ENCODE assay signal across 22 mouse cellular contexts in the genomic region with DNA sequence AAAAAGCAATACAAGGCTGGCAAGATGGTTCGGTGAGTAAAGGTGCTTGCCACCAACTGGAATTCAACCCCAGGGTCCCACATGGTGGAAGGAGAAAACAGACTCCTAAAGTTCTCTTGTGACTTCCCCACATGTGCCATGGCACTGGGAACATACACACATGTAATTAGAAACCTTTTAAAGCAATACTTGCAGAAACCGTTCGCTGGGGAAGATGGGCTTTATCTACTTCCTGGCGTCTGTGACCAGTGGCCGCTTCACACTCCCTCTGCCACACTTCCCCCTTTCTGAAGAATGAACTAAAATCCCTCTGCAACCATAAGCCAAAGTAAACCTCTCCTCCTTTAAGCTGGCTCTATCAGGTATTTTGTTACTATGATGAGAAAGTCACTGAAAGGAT.
DNase-seq lines count a peak whose midpoint lies in the region; TF ChIP-seq lines count a peak whose summit lies in the region.
"Had no signal": no experiment of that assay in that cellular context is flagged by ENCODE, and none has a peak within 500 bp of the region (broad histone marks: within the 10 kb centered on the region; RNA-seq: fewer than 3 reads in every experiment).

No protein-coding gene starts in this region.

- H3K9ac ChIP-seq in MEL (ENCODE audit: control insufficient read depth, low read depth, low read length, poor library complexity, severe bottlenecking), result no peak overlapping the region

- H3K4me1 ChIP-seq in MEL (ENCODE audit: control insufficient read depth in 1 of 2, insufficient read depth in 2 of 2, low read length in 2 of 2), result peaks cover 0 to 2% of the 10 kb centered on the region in 2 experiments; a peak in 1 of 4 replicates

- no peaks in the 10 kb centered on the region for H3K9me3 ChIP-seq in MEL (replicated peaks; ENCODE audit: insufficient read depth, low read length)
- H3K9me3 ChIP-seq: G1E had no signal

- TF ChIP-seq POLR2A in MEL (IDR thresholded peaks at IDR 0.05; ENCODE audit: control insufficient read depth in 1 of 2, insufficient read depth in 1 of 2, low read depth in 1 of 2, low read length in 2 of 2, poor library complexity in 1 of 2), result no peak

- no peak for TF ChIP-seq RAD21 in MEL (IDR thresholded peaks at IDR 0.05; ENCODE audit: low read depth, low read length)

- DNase-seq in 416B (ENCODE audit: low read depth) (peak; percentile 33), MEL (ENCODE audit: low read depth, low spot score) (peak; percentile 72), MEL-GATA-1-ER (ENCODE audit: extremely low read depth, low read depth) (peak; percentile 76), adipocyte (ENCODE audit: low spot score) (no peak)
- DNase-seq in kidney, adult 8-10 months, result no peak
- no peak for DNase-seq in B cell, adult 2 months
- DNase-seq: adrenal gland, adult 2 months; adrenal gland, adult 8-10 months; adrenal gland, postnatal 10 days; adrenal gland, postnatal 14 days; adrenal gland, postnatal 25 days; adrenal gland, postnatal 36 days; cerebellum, adult 11 months; cerebellum, adult 11-12 months; cerebellum, adult 18-20 months; cerebellum, adult 2 months; cerebellum, adult 8-10 months; cerebellum, adult 9-10 months; cerebellum, adult 9-11 months; cerebellum, postnatal 10 days had no signal

- H3K4me3 ChIP-seq in MEL (ENCODE audit: control insufficient read depth in 1 of 2, insufficient read depth in 1 of 2, low read depth in 2 of 2, low read length in 2 of 2), result no peak overlapping the region

- peak overlapping the region; percentile 64 for H3K27ac ChIP-seq in MEL (ENCODE audit: control insufficient read depth, low read depth, low read length)

- H3K27me3 ChIP-seq in MEL (ENCODE audit: control insufficient read depth in 1 of 2, insufficient read depth in 2 of 2, low read length in 2 of 2), result no peaks in the 10 kb centered on the region
- H3K27me3 ChIP-seq: CH12.LX had no signal

- TF ChIP-seq CTCF in MEL (IDR thresholded peaks at IDR 0.05 in 2 of 3, conservative IDR thresholded peaks at IDR 0.05 in 1 of 3; ENCODE audit: control insufficient read depth in 1 of 3, insufficient read depth in 1 of 3, low read depth in 2 of 3, low read length in 3 of 3, poor library complexity in 1 of 3, severe bottlenecking in 1 of 3), result no peak

- peak; percentile 48 to 59 for TF ChIP-seq EP300 in MEL (IDR thresholded peaks at IDR 0.05; ENCODE audit: low read depth in 1 of 2, low read length in 2 of 2)

- peaks cover 3 to 6% of the 10 kb centered on the region in 2 experiments for H3K36me3 ChIP-seq in MEL (ENCODE audit: control insufficient read depth in 1 of 2, insufficient read depth in 2 of 2, low read length in 2 of 2)

- H3K79me2 ChIP-seq in MEL (ENCODE audit: control insufficient read depth, insufficient read depth, low read length, poor library complexity), result no peaks in the 10 kb centered on the region

TF ChIP-seq in MEL, 35 proteins besides CTCF, POLR2A, EP300 and RAD21:
- no peak for TF ChIP-seq BHLHE40 (IDR thresholded peaks at IDR 0.05; ENCODE audit: borderline replicate concordance, low read depth, low read length)
- TF ChIP-seq GABPA (IDR thresholded peaks at IDR 0.05; ENCODE audit: low read depth, low read length), result no peak
- TF ChIP-seq JUND (IDR thresholded peaks at IDR 0.05; ENCODE audit: low read depth, low read length), result no peak
- peak; percentile 47 for TF ChIP-seq MAX (IDR thresholded peaks at IDR 0.05; ENCODE audit: low read length)
- no peak for TF ChIP-seq ZNF384 (IDR thresholded peaks at IDR 0.05; ENCODE audit: low read depth, low read length)
- TF ChIP-seq ZKSCAN1 (IDR thresholded peaks at IDR 0.05; ENCODE audit: low read depth, low read length), result no peak
- no peak for TF ChIP-seq UBTF (IDR thresholded peaks at IDR 0.05; ENCODE audit: borderline replicate concordance, insufficient read depth, low read depth, low read length)
- no peak for TF ChIP-seq MAZ (IDR thresholded peaks at IDR 0.05; ENCODE audit: low read depth, low read length)
- no peak for TF ChIP-seq NELFE (IDR thresholded peaks at IDR 0.05; ENCODE audit: low read depth, low read length)
- no peak for TF ChIP-seq USF1 (IDR thresholded peaks at IDR 0.05; ENCODE audit: low read depth, low read length)
- TF ChIP-seq CHD1 (IDR thresholded peaks at IDR 0.05; ENCODE audit: low read depth, low read length), result no peak
- TF ChIP-seq ZC3H11A (IDR thresholded peaks at IDR 0.05; ENCODE audit: low read depth, low read length), result no peak
- TF ChIP-seq POLR2AphosphoS2 (IDR thresholded peaks at IDR 0.05; ENCODE audit: low read length), result no peak
- peak; percentile 58 for TF ChIP-seq RCOR1 (IDR thresholded peaks at IDR 0.05; ENCODE audit: low read depth, low read length)
- no peak for TF ChIP-seq POLR2AphosphoS5 (IDR thresholded peaks at IDR 0.05; ENCODE audit: borderline replicate concordance, low read depth, low read length)
- TF ChIP-seq MYC (IDR thresholded peaks at IDR 0.05; ENCODE audit: low read depth, low read length), result 0 out of 2 replicates have a peak, but pooled peaks have one; percentile 39
- TF ChIP-seq CHD2 (IDR thresholded peaks at IDR 0.05; ENCODE audit: low read length), result no peak
- no peak for TF ChIP-seq MEF2A (IDR thresholded peaks at IDR 0.05; ENCODE audit: extremely low read depth, insufficient replicate concordance, low read depth, low read length, poor library complexity, severe bottlenecking)
- no peak for TF ChIP-seq E2F4 (IDR thresholded peaks at IDR 0.05; ENCODE audit: borderline replicate concordance, low read depth, low read length)
- TF ChIP-seq GATA1 (IDR thresholded peaks at IDR 0.05; ENCODE audit: low read depth, low read length), result peak; percentile 47; the same call in 1 of the 2 replicates
- TF ChIP-seq ETS1 (IDR thresholded peaks at IDR 0.05; ENCODE audit: low read depth, low read length), result no peak
- TF ChIP-seq ELF1 (IDR thresholded peaks at IDR 0.05; ENCODE audit: low read depth, low read length), result peak; percentile 34; the same call in 1 of the 2 replicates
- TF ChIP-seq NRF1 (IDR thresholded peaks at IDR 0.05; ENCODE audit: insufficient read depth, low read depth, low read length, poor library complexity, severe bottlenecking), result no peak
- TF ChIP-seq MXI1 (IDR thresholded peaks at IDR 0.05; ENCODE audit: low read depth, low read length), result peak; percentile 68
- no peak for TF ChIP-seq MAFK (IDR thresholded peaks at IDR 0.05; ENCODE audit: borderline replicate concordance, low read depth, low read length)
- no peak for TF ChIP-seq USF2 (IDR thresholded peaks at IDR 0.05; ENCODE audit: borderline replicate concordance in 1 of 2, insufficient read depth in 1 of 2, low read depth in 1 of 2, low read length in 2 of 2)
- TF ChIP-seq HCFC1 (IDR thresholded peaks at IDR 0.05; ENCODE audit: low read depth, low read length), result no peak
- TF ChIP-seq TCF12 (IDR thresholded peaks at IDR 0.05; ENCODE audit: low read depth, low read length), result 0 out of 2 replicates have a peak, but pooled peaks have one; percentile 22
- TF ChIP-seq KAT2A (conservative IDR thresholded peaks at IDR 0.05; ENCODE audit: low read depth, low read length), result no peak
- TF ChIP-seq TBP (IDR thresholded peaks at IDR 0.05; ENCODE audit: low read depth, low read length), result no peak
- no peak for TF ChIP-seq TAL1 (IDR thresholded peaks at IDR 0.05; ENCODE audit: low read length)
- no peak for TF ChIP-seq ZMIZ1 (IDR thresholded peaks at IDR 0.05; ENCODE audit: low read depth, low read length)
- no peak for TF ChIP-seq SMC3 (IDR thresholded peaks at IDR 0.05; ENCODE audit: low read depth, low read length)
- TF ChIP-seq MYB (IDR thresholded peaks at IDR 0.05; ENCODE audit: low read depth, low read length), result no peak
- peak; percentile 48; the same call in 1 of the 2 replicates for TF ChIP-seq SIN3A (IDR thresholded peaks at IDR 0.05; ENCODE audit: low read length)
TF ChIP-seq in MEL: peak in this region for 8.

Comparison
In these comparisons a context has a peak if more than half of its experiments do, and no peak if none do; other contexts are left out.
1. DNase-seq: peak in 416B (single experiment), MEL (single experiment) and MEL-GATA-1-ER (single experiment); none in kidney, adult 8-10 months (0 of 2), B cell, adult 2 months (0 of 2) and adipocyte (single experiment).